Mouse (Mus musculus) ES-E14 (cell line): ENCODE results near the gene Hmga1b. TPM values are rescaled to one million over a fixed set of nuclear protein-coding genes. Genes with fewer than 3 reads are reported as not detected.

ENCODE experiments used
- DNase-seq: peaks from one replicate; pipeline ENCODE4 v3.0.0-alpha.2; 2013; ENCODE audit warnings: low read depth, low spot score
- H3K27ac ChIP-seq: 2 replicates; pipeline ENCODE4 v1.5.1; 2012; ENCODE audit warnings: low read depth, mild to moderate bottlenecking, low read length, moderate library complexity, mixed read lengths; ENCODE audit not compliant: poor library complexity, insufficient read depth, severe bottlenecking
- H3K36me3 ChIP-seq: 2 replicates; pipeline ENCODE4 v1.6.1; 2012; ENCODE audit warnings: mild to moderate bottlenecking, low read length, moderate library complexity, mixed read lengths; ENCODE audit not compliant: control insufficient read depth, poor library complexity, insufficient read depth, severe bottlenecking
- H3K4me1 ChIP-seq, 2 experiments: fragments of 150-350 bp in 1 of 2; sonication (generic) in 1 of 2; 2 replicates each; pipeline ENCODE4 v1.6.1; 2012; ENCODE audit warnings: low read length in 2 of 2, mild to moderate bottlenecking in 1 of 2, mixed read lengths in 1 of 2; ENCODE audit not compliant: control insufficient read depth in 2 of 2, insufficient read depth in 2 of 2, poor library complexity in 1 of 2
- H3K4me3 ChIP-seq, 2 experiments: fragments of 150-350 bp in 1 of 2; sonication (generic) in 1 of 2; 2 replicates each; pipeline ENCODE4 v1.5.1; 2012; ENCODE audit warnings: low read length in 2 of 2, low read depth in 1 of 2, mild to moderate bottlenecking in 1 of 2, mixed read lengths in 1 of 2; ENCODE audit not compliant: insufficient read depth in 1 of 2, poor library complexity in 1 of 2, severe bottlenecking in 1 of 2
- H3K9ac ChIP-seq: 2 replicates; pipeline ENCODE4 v1.6.1; 2012; ENCODE audit warnings: low read depth, mild to moderate bottlenecking, low read length, mixed read lengths; ENCODE audit not compliant: poor library complexity, insufficient read depth, severe bottlenecking
- H3K9me3 ChIP-seq: fragments of 150-350 bp; sonication (generic); 2 replicates; pipeline ENCODE4 v1.6.1; 2012; ENCODE audit warnings: low read depth, mild to moderate bottlenecking, low read length; ENCODE audit not compliant: control insufficient read depth, insufficient read depth
- CHD2 ChIP-seq: IDR thresholded peaks from 2 replicates; pipeline ENCODE4 v1.6.1; 2014; ENCODE audit warnings: mild to moderate bottlenecking, low read depth, low read length, inconsistent platforms
- HCFC1 ChIP-seq: IDR thresholded peaks from 2 replicates; pipeline ENCODE4 v1.6.1; 2012; ENCODE audit warnings: low read length, inconsistent platforms, borderline replicate concordance; ENCODE audit not compliant: insufficient read depth
- MAFK ChIP-seq: IDR thresholded peaks from 2 replicates; pipeline ENCODE4 v1.6.1; 2014; ENCODE audit warnings: mild to moderate bottlenecking, low read depth, low read length, inconsistent platforms; ENCODE audit not compliant: insufficient read depth
- ZC3H11A ChIP-seq: IDR thresholded peaks from 2 replicates; pipeline ENCODE4 v1.6.1; 2012; ENCODE audit warnings: low read depth, mild to moderate bottlenecking, inconsistent platforms, low read length, borderline replicate concordance
- ZNF384 ChIP-seq: IDR thresholded peaks from 2 replicates; pipeline ENCODE4 v1.6.1; 2012; ENCODE audit warnings: low read depth, low read length, inconsistent platforms
- in situ Hi-C, 2 experiments: fragments of 600-800 bp; cut with MboI; formaldehyde crosslinking; loops; one replicate each; pipeline ENCODE4 v1.15.1; 2025; ENCODE audit warnings: low sequenced_read_pairs in 2 of 2, inconsistent platforms in 1 of 2; ENCODE audit not compliant: unreplicated experiment in 2 of 2
- total RNA-seq: library from RNA; depleted of rRNA; stranded (reverse); fragments of 300-350 nt; gene quantifications from 2 replicates; pipeline ENCODE4 v1.2.3, GENCODE M21; 2012

Hmga1b gene
- total RNA-seq, 1 experiment, result 244 TPM

- Histone ChIP-seq H3K9ac (peak overlapping the region; percentile 56; the same call in 1 of the 2 replicates), H3K27ac (no peak overlapping the region), H3K9me3 (no peaks in the 10 kb centered on the region), H3K4me3 (peak overlapping the region; percentile 59 to 68), H3K36me3 (peaks cover 24% of the 10 kb centered on the region), H3K4me1 (peaks cover 0 to 6% of the 10 kb centered on the region in 2 experiments; a peak in 2 of 4 replicates)
- TF ChIP-seq CHD2, result no peak
- DNase-seq, result no peak
- in situ Hi-C loops, result no loop called here
Measured at GRCm38 (mm10) chr11:120722067-120722630, 40.4 kb upstream of the Hmga1b start.

DNA sequence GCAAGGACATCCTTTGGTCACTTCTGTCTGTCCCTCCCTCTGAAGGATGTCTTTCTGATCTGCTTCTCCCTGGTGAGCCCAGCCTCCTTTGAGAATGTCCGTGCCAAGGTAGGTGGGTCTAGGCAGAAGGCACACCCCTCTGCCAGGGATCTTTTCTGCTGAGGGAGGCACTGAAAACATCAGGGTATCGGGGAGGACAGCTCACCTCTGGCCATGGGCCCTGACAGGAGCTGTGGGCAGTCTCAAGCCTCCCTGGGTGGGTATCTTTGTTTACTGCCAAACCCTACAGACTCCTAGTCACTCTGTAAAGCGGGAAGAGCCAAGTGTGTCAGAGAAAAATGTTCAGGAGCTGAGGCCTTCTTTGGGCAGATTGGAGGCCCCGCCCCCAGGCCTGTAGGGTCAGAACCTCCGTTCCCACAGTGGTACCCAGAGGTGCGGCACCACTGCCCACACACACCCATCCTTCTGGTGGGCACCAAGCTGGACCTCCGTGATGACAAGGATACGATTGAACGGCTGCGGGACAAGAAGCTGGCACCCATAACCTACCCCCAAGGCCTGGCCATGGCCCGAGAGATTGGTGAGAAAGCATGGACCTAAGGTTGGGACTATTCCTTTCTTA, 39.7 kb upstream of the Hmga1b start:
- Histone ChIP-seq H3K4me3 (no peak overlapping the region), H3K36me3 (peaks cover 22% of the 10 kb centered on the region), H3K9me3 (no peaks in the 10 kb centered on the region), H3K9ac (no peak overlapping the region), H3K4me1 (peaks cover 0 to 6% of the 10 kb centered on the region in 2 experiments; a peak in 2 of 4 replicates), H3K27ac (no peak overlapping the region)
- in situ Hi-C loops, result no loop called here
- TF ChIP-seq CHD2 (no peak), MAFK (no peak), HCFC1 (no peak), ZNF384 (no peak), ZC3H11A (no peak)
- DNase-seq, result no peak

GRCm38 (mm10) chr11:120723509-120723908, 39.1 kb upstream of the Hmga1b start:
- in situ Hi-C loops, result no loop called here
- no peak for TF ChIP-seq MAFK
- H3K4me1 ChIP-seq, result peaks cover 0 to 7% of the 10 kb centered on the region in 2 experiments; a peak in 2 of 4 replicates
- DNase-seq, result no peak
- H3K9me3 ChIP-seq, result no peaks in the 10 kb centered on the region
- H3K36me3 ChIP-seq, result peaks cover 18% of the 10 kb centered on the region
- H3K4me3 ChIP-seq, result no peak overlapping the region
- peak overlapping the region; percentile 10; the same call in 1 of the 2 replicates for H3K27ac ChIP-seq
- H3K9ac ChIP-seq, result no peak overlapping the region

GRCm38 (mm10) chr11:120726243-120727168, 36.1 kb upstream of the Hmga1b start:
- DNase-seq, result no peak
- peak overlapping the region; percentile 89 to 93 for H3K4me3 ChIP-seq
- TF ChIP-seq MAFK (no peak), HCFC1 (no peak), ZNF384 (no peak), CHD2 (no peak), ZC3H11A (no peak)
- in situ Hi-C loops, result loop anchor here in 1 of 2 experiments (5.0 kb wide), 1 partner anchor 51 kb away; no protein-coding TSS in a partner anchor
- H3K9ac ChIP-seq, result peak overlapping the region; percentile 77
- no peak overlapping the region for H3K27ac ChIP-seq
- H3K9me3 ChIP-seq, result no peaks in the 10 kb centered on the region
- peaks cover 12% of the 10 kb centered on the region for H3K36me3 ChIP-seq
- peaks cover 3 to 12% of the 10 kb centered on the region in 2 experiments; a peak in 1 of 4 replicates for H3K4me1 ChIP-seq
